Mouse (Mus musculus) heart, postnatal 36 days (tissue): ENCODE data around the gene Sf1. TPM values are rescaled to one million over a fixed set of nuclear protein-coding genes. Genes with fewer than 3 reads are reported as not detected.

Experiments
- DNase-seq, 2 experiments: peaks; one replicate each; pipeline ENCODE4 v3.0.0; 2021 to 2022
- intact Hi-C: fragments of 180-260 bp; cut with DNase I; formaldehyde crosslinking; loops from one replicate; pipeline ENCODE4 v1.15.1; 2025
- total RNA-seq, 2 experiments: library from RNA; stranded (reverse); gene quantifications; 2 replicates each; pipeline ENCODE4 v1.2.3; 2021

The Sf1 gene
- 100 to 1,000 TPM in 1 of 2 experiments, 10 to 100 TPM in 1; 89.4 to 101 TPM for total RNA-seq

GRCm38 (mm10) chr19:6363411-6364240 lies at the start of gene Sf1:
Gene Sf1, plus strand, starts transcription at chr19:6363690.
- intact Hi-C loops = loop anchor here (2.0 kb wide), 1 partner anchor 35 kb away; the partner anchor contains the start of gene Rasgrp2

GRCm38 (mm10) chr19:6313796-6314195 lies 49.7 kb upstream of the Sf1 start:
- intact Hi-C loops = no loop called here
- DNase-seq = no peak

More at GRCm38 (mm10) chr19:6363411-6364240, at the start of gene Sf1:
- DNase-seq = peak; percentile 99

- DNase-seq = no peak
- intact Hi-C loops = no loop called here
Observed at GRCm38 (mm10) chr19:6314513-6314912, 49.0 kb upstream of the Sf1 start.

- intact Hi-C loops = no loop called here
- no peak for DNase-seq
Observed at GRCm38 (mm10) chr19:6315573-6315972, 47.9 kb upstream of the Sf1 start.

- no peak for DNase-seq
- intact Hi-C loops = no loop called here
Observed at GRCm38 (mm10) chr19:6318145-6318544, 45.3 kb upstream of the Sf1 start.

GRCm38 (mm10) chr19:6321358-6321757 lies 42.1 kb upstream of the Sf1 start:
- intact Hi-C loops = no loop called here
- DNase-seq = no peak

GRCm38 (mm10) chr19:6321786-6322621 lies 41.5 kb upstream of the Sf1 start:
- no peak for DNase-seq
- intact Hi-C loops = no loop called here

GRCm38 (mm10) chr19:6324751-6325150 lies 38.7 kb upstream of the Sf1 start:
- intact Hi-C loops = no loop called here
- DNase-seq = no peak

GRCm38 (mm10) chr19:6331178-6331577 lies 32.3 kb upstream of the Sf1 start:
- no peak for DNase-seq
- intact Hi-C loops = loop anchor here (1.0 to 5.0 kb wide), 6 partner anchors 26 to 364 kb away; partner anchors contain the start of genes Arl2, Batf2 and Vps51

GRCm38 (mm10) chr19:6331719-6332516 lies 31.6 kb upstream of the Sf1 start:
- intact Hi-C loops = loop anchor here (1.0 to 5.0 kb wide), 6 partner anchors 27 to 365 kb away; partner anchors contain the start of genes Arl2, Batf2 and Vps51
- peak; percentile 62 to 71 for DNase-seq

- intact Hi-C loops = loop anchor here (5.0 kb wide), 3 partner anchors 192 to 367 kb away; partner anchors contain the start of genes Arl2, Batf2 and Vps51
- DNase-seq = no peak
Observed at GRCm38 (mm10) chr19:6333761-6334595, 29.5 kb upstream of the Sf1 start.

- DNase-seq = peak; percentile 87 to 89
- intact Hi-C loops = loop anchor here (5.0 kb wide), 3 partner anchors 193 to 368 kb away; partner anchors contain the start of genes Arl2, Batf2 and Vps51
Observed at GRCm38 (mm10) chr19:6334673-6335457, 28.6 kb upstream of the Sf1 start, which contains the start of gene Men1. Gene Men1, plus strand, starts transcription at chr19:6334979.

GRCm38 (mm10) chr19:6335458-6335827 lies 28.0 kb upstream of the Sf1 start:
- intact Hi-C loops = no loop called here
- no peak for DNase-seq

- intact Hi-C loops = no loop called here
- no peak for DNase-seq
Observed at GRCm38 (mm10) chr19:6336920-6337319, 26.6 kb upstream of the Sf1 start.

- intact Hi-C loops = no loop called here
- DNase-seq = no peak
Observed at GRCm38 (mm10) chr19:6338171-6338570, 25.3 kb upstream of the Sf1 start.

- intact Hi-C loops = no loop called here
- no peak for DNase-seq
Observed at GRCm38 (mm10) chr19:6338716-6339115, 24.8 kb upstream of the Sf1 start.

- intact Hi-C loops = no loop called here
- DNase-seq = no peak
Observed at GRCm38 (mm10) chr19:6339191-6339590, 24.3 kb upstream of the Sf1 start.

- peak; percentile 63 to 64 for DNase-seq
- intact Hi-C loops = loop anchor here (2.0 kb wide), 1 partner anchor 59 kb away; the partner anchor contains the start of gene Rasgrp2
Observed at GRCm38 (mm10) chr19:6339890-6340504, 23.5 kb upstream of the Sf1 start.
